Mouse (Mus musculus): ENCODE data around the gene Csnk1g1.

DNA sequence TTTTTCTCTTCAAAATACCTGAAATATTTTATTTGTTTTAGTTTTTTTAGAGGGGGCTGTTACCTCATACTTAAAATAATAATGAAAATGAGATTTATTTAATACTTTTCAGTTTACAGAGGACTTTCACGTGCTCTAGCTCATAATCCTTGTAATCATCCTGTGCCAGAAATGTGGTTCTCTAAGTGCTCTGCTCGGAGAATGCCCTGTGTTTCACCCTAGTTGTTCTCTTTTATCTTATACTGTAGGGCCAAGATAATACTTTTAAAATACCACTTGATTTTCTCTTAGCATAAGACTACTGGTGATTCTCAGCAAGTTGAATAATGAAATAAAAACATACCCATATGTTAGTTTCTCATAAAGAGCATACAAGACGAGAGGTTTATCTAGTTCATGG, 61.3 kb downstream of the Csnk1g1 start:
- TF ChIP-seq CTCF (IDR thresholded peaks at IDR 0.05; ENCODE audit: extremely low read depth, insufficient read depth, low read length), result no peak
- no peak for TF ChIP-seq POLR2A (IDR thresholded peaks at IDR 0.05; ENCODE audit: extremely low read depth, insufficient read depth, low read length)
